Mouse (Mus musculus): ENCODE measurements at regions not wholly inside any gene's neighbourhood (a gene's known extent, or its start where the extent isn't known, plus 50 kb on each side); places are given as distances from the start of the nearest gene placed in this dataset.

DNA sequence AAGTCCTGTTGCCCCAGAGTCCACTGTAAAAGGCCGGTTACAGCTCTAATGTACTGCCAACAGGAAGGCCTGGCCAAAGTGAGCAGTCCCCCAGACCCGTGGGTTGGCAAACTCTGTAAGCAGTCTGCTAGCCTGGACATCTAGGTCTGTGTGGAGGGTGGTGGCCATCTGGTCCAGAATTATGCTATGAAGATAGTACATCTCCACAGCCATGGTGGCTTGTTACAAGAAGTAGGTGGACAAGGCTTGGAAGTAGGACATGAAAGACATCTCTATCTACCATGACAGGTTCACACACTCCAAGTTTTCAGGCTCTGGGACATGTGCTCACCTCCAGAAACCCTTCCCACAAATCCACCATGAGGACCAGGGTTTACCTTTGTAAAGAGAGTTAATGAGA is 79.1 kb upstream of the Mkln1 start:
- TF ChIP-seq CTCF (IDR thresholded peaks at IDR 0.05) = no peak
- Histone ChIP-seq H3K27ac (ENCODE audit: low read depth, low read length) (no peak overlapping the region), H3K27me3 (ENCODE audit: insufficient read depth, low read length) (peaks cover 12% of the 10 kb centered on the region), H3K9ac (replicated peaks; ENCODE audit: low read length, poor library complexity, severe bottlenecking) (no peak overlapping the region), H3K36me3 (ENCODE audit: insufficient read depth, low read length) (no peaks in the 10 kb centered on the region), H3K4me1 (ENCODE audit: insufficient read depth, low read length) (peaks cover 8% of the 10 kb centered on the region; the same call in 1 of the 2 replicates), H3K4me3 (ENCODE audit: low read depth, low read length) (no peak overlapping the region), H3K4me2 (ENCODE audit: low read depth, low read length, poor library complexity, severe bottlenecking) (no peak overlapping the region), H3K9me3 (ENCODE audit: low read length) (no peaks in the 10 kb centered on the region)
- WGBS = 86% methylated on average over 2 of the region's 2 CpGs
- ATAC-seq (ENCODE audit: low FRiP score) (no peak), DNase-seq (ENCODE audit: low spot score) (no peak)

DNA sequence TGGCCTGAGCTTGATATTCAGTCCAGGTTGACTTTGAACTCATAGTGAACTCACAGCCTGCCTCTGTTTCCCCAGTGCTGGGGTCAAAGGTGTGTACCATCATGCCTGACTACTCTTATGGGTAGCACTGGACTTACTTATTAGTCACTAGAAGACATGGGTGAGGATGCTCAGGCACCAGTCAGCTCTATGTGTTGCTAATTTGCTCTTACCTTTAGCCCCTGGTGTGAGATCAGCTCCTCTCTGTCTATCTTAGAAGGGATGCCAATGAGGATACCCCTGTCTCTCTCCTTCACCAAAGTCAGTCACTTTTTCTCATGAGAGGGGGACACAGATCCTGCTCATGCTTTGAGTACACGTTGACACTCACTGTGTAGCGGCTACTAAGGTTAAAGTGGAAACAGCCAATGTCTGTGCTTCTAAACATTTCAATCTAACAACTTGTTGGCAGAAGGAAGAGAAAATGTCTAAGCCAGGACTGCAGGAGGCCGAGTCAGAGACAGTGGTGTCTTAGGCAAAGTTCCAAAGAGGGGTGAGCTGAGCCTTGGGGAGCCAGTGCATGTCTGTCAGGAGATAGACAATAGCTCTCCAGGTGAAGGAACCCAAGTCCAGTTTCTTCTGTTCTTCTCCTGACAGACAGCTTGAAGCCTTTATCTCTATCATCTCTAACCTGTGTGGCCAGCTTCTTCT is 78.2 kb upstream of the Mkln1 start:
- peaks cover 14% of the 10 kb centered on the region; the same call in 1 of the 2 replicates for H3K4me1 ChIP-seq (ENCODE audit: insufficient read depth, low read length)
- WGBS = 72% methylated on average over 3 of the region's 3 CpGs
- no peak for ATAC-seq (ENCODE audit: low FRiP score)

DNA sequence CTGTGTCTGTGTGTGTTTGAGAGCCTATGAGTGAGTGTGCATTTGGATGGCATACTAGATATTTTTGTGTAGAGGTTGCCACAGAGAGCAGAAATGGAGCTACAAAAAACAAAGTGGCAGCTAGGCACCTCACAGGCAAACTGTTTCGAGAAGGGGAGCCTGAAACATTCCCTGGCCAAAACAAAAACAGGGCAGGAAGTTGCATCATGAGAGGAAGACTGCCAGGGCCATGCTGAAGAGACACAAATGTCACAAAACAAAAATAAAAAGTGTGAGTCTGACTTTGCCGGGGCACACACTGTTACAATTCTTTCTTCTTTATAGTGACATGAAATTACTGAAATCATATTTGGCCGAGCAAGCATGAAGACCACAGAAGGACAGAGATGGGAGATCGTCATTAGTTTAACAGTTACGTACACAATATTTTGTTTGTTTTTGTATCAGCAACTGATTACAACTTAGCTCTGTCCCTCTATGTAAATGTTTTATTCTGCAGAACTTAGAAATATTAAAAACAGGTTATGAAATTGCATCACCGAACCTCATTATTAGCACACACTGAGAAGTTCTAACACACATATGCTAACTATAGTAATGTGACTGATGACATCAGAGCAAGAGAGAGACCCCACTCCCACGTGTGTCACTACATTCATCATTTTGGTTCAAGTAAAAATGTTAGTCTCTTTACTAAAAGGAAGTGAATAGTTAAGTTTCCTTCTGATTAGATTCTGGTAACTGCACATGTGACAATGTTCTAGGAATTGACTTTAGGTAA is 77.3 kb upstream of the Mkln1 start:
- Histone ChIP-seq H3K9ac (replicated peaks; ENCODE audit: low read length, poor library complexity, severe bottlenecking) (no peak overlapping the region), H3K36me3 (ENCODE audit: insufficient read depth, low read length) (no peaks in the 10 kb centered on the region), H3K27me3 (ENCODE audit: insufficient read depth, low read length) (peaks cover 12% of the 10 kb centered on the region), H3K27ac (ENCODE audit: low read depth, low read length) (no peak overlapping the region), H3K4me2 (ENCODE audit: low read depth, low read length, poor library complexity, severe bottlenecking) (no peak overlapping the region), H3K4me3 (ENCODE audit: low read depth, low read length) (no peak overlapping the region), H3K4me1 (ENCODE audit: insufficient read depth, low read length) (peaks cover 14% of the 10 kb centered on the region; the same call in 1 of the 2 replicates), H3K9me3 (ENCODE audit: low read length) (no peaks in the 10 kb centered on the region)
- DNase-seq (ENCODE audit: low spot score) = no peak
- WGBS = 85% methylated on average over 7 of the region's 7 CpGs
- ATAC-seq (ENCODE audit: low FRiP score) = no peak
- no peak for TF ChIP-seq CTCF (IDR thresholded peaks at IDR 0.05)

More for the DNA sequence above, 78.2 kb upstream of the Mkln1 start:
- H3K9me3 ChIP-seq (ENCODE audit: low read length) = no peaks in the 10 kb centered on the region
- no peak overlapping the region for H3K27ac ChIP-seq (ENCODE audit: low read depth, low read length)
- no peak overlapping the region for H3K4me3 ChIP-seq (ENCODE audit: low read depth, low read length)
- H3K36me3 ChIP-seq (ENCODE audit: insufficient read depth, low read length) = no peaks in the 10 kb centered on the region
- H3K9ac ChIP-seq (replicated peaks; ENCODE audit: low read length, poor library complexity, severe bottlenecking) = no peak overlapping the region
- no peak for DNase-seq (ENCODE audit: low spot score)
- peaks cover 12% of the 10 kb centered on the region for H3K27me3 ChIP-seq (ENCODE audit: insufficient read depth, low read length)
- no peak overlapping the region for H3K4me2 ChIP-seq (ENCODE audit: low read depth, low read length, poor library complexity, severe bottlenecking)
- no peak for TF ChIP-seq CTCF (IDR thresholded peaks at IDR 0.05)

DNA sequence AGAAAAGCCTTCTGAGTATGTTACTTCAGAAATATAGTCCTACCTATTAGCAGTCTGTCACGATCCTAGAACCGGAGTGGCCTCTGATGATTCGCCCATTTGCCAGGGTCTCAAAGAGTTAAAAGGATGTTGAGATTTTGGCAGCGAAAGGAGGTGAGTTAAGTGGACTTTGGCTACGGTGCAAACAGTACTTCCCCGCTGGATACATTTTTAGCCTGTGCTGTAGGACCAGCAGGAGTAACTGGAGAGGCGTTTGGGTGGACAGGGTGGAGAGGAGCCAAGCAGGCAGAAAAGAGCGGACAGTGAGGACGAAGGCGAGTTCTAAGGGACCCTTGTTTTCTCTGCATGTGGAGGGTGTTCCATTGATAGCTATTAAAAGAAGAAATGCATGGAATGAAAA is 76.6 kb upstream of the Mkln1 start:
- Histone ChIP-seq H3K4me1 (ENCODE audit: insufficient read depth, low read length) (peaks cover 14% of the 10 kb centered on the region; the same call in 1 of the 2 replicates), H3K27me3 (ENCODE audit: insufficient read depth, low read length) (peaks cover 12% of the 10 kb centered on the region), H3K4me3 (ENCODE audit: low read depth, low read length) (no peak overlapping the region), H3K36me3 (ENCODE audit: insufficient read depth, low read length) (no peaks in the 10 kb centered on the region), H3K9me3 (ENCODE audit: low read length) (no peaks in the 10 kb centered on the region), H3K27ac (ENCODE audit: low read depth, low read length) (no peak overlapping the region), H3K9ac (replicated peaks; ENCODE audit: low read length, poor library complexity, severe bottlenecking) (no peak overlapping the region), H3K4me2 (ENCODE audit: low read depth, low read length, poor library complexity, severe bottlenecking) (no peak overlapping the region)
- no peak for ATAC-seq (ENCODE audit: low FRiP score)
- DNase-seq (ENCODE audit: low spot score) = no peak
- WGBS = 66% methylated on average over 10 of the region's 10 CpGs
- TF ChIP-seq CTCF (IDR thresholded peaks at IDR 0.05) = no peak

DNA sequence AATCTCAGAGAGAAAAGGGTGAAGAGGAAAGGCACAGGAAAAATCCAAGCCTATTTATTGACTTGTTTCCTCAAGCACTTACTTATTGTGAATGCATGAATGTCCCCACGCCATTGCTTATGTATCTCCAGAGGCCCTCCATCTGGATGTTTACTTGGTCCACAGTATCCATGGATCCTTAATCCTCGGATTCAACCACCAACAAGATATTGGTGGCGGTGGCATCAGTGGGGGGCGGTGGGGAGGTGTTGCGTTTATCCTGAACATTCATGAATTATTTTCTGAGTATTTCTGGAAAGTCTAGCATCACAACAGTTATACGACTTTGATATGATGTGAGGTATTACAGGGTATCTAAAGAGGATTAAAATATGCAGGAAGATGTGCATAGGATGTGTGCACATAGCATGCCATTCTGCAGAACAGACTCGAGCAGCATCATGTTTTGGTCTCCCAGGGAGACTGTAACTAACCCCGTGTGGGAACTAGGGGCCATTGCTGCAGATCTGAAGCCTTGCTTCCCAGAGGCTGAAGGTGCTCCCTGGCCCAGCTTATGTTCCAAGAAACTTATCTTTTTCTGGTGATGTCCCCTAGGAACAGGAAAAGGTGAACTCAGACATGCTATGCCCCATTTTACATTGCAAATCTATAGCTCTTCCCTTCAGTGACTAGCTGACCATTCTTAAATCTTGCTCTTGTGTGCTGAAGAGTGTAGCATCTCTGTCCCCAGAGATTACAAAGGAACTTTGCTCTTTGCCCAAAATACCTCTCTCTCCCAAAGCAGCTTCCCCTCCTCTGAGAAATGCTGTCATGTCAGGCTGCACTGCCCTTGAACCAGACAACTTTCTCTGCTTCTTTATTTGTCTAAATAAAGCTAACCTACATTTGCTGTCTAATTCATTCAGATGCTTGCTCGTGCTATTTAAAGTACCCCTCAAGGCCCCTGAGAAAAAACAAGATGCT is 75.0 kb upstream of the Mkln1 start:
- Histone ChIP-seq H3K27me3 (ENCODE audit: insufficient read depth, low read length) (peaks cover 3% of the 10 kb centered on the region; the same call in 1 of the 2 replicates), H3K27ac (ENCODE audit: low read depth, low read length) (no peak overlapping the region), H3K4me3 (ENCODE audit: low read depth, low read length) (no peak overlapping the region), H3K36me3 (ENCODE audit: insufficient read depth, low read length) (no peaks in the 10 kb centered on the region), H3K9ac (replicated peaks; ENCODE audit: low read length, poor library complexity, severe bottlenecking) (no peak overlapping the region), H3K4me1 (ENCODE audit: insufficient read depth, low read length) (peaks cover 14% of the 10 kb centered on the region; the same call in 1 of the 2 replicates), H3K9me3 (ENCODE audit: low read length) (no peaks in the 10 kb centered on the region), H3K4me2 (ENCODE audit: low read depth, low read length, poor library complexity, severe bottlenecking) (no peak overlapping the region)
- ATAC-seq (ENCODE audit: low FRiP score) (no peak), DNase-seq (ENCODE audit: low spot score) (no peak)
- 54% methylated on average over 9 of the region's 9 CpGs for WGBS
- TF ChIP-seq CTCF (IDR thresholded peaks at IDR 0.05) = no peak
